Mouse (Mus musculus) MEL (cell line): ENCODE results near the gene Tmem219. TPM values are rescaled to one million over a fixed set of nuclear protein-coding genes. Genes with fewer than 3 reads are reported as not detected.
"Not testable (repeated sequence)": the region's sequence is repeated elsewhere in the genome, so short reads cannot be mapped to it uniquely, and the experiment has no call there.

Source experiments
- DNase-seq: peaks from one replicate; pipeline ENCODE4 v3.0.0; 2011; ENCODE audit warnings: low read depth, low spot score
- H3K27ac ChIP-seq: 2 replicates; pipeline ENCODE4 v1.5.1; 2012; ENCODE audit warnings: low read depth, mild to moderate bottlenecking, control low read depth, low read length, moderate library complexity; ENCODE audit not compliant: control insufficient read depth
- H3K27me3 ChIP-seq, 2 experiments: fragments of 150-350 bp in 1 of 2; sonication (generic) in 1 of 2; 2 replicates each; pipeline ENCODE4 v1.6.1; 2012; ENCODE audit warnings: low read length in 2 of 2, mild to moderate bottlenecking in 2 of 2, improper control_type of control experiment in 1 of 2, moderate library complexity in 1 of 2; ENCODE audit not compliant: insufficient read depth in 2 of 2, control insufficient read depth in 1 of 2
- H3K36me3 ChIP-seq, 2 experiments: 2 replicates each; pipeline ENCODE4 v1.6.1; 2012 to 2014; ENCODE audit warnings: low read length in 2 of 2, improper control_type of control experiment in 1 of 2, inconsistent platforms in 1 of 2, mild to moderate bottlenecking in 1 of 2; ENCODE audit not compliant: insufficient read depth in 2 of 2, control insufficient read depth in 1 of 2
- H3K4me1 ChIP-seq, 2 experiments: fragments of 150-350 bp in 1 of 2; sonication (generic) in 1 of 2; 2 replicates each; pipeline ENCODE4 v1.6.1; 2012; ENCODE audit warnings: low read length in 2 of 2, improper control_type of control experiment in 1 of 2, mild to moderate bottlenecking in 1 of 2; ENCODE audit not compliant: insufficient read depth in 2 of 2, control insufficient read depth in 1 of 2
- H3K4me3 ChIP-seq, 2 experiments: fragments of 150-350 bp in 1 of 2; sonication (generic) in 1 of 2; 2 replicates each; pipeline ENCODE4 v1.5.1; 2012; ENCODE audit warnings: low read depth in 2 of 2, low read length in 2 of 2, mild to moderate bottlenecking in 2 of 2, moderate library complexity in 2 of 2, control low read depth in 1 of 2, improper control_type of control experiment in 1 of 2; ENCODE audit not compliant: control insufficient read depth in 1 of 2, insufficient read depth in 1 of 2
- H3K79me2 ChIP-seq: 2 replicates; pipeline ENCODE4 v1.6.1; 2012; ENCODE audit warnings: mild to moderate bottlenecking, low read length, moderate library complexity; ENCODE audit not compliant: control insufficient read depth, poor library complexity, insufficient read depth
- H3K9ac ChIP-seq: 2 replicates; pipeline ENCODE4 v1.6.1; 2012; ENCODE audit warnings: low read depth, mild to moderate bottlenecking, control low read depth, low read length, moderate library complexity; ENCODE audit not compliant: control insufficient read depth, poor library complexity, severe bottlenecking
- H3K9me3 ChIP-seq: fragments of 150-350 bp; sonication (generic); replicated peaks from 2 replicates; pipeline ENCODE4 v1.6.1; 2012; ENCODE audit warnings: mild to moderate bottlenecking, low read length, improper control_type of control experiment, moderate library complexity; ENCODE audit not compliant: insufficient read depth
- CHD2 ChIP-seq: IDR thresholded peaks from 2 replicates; pipeline ENCODE4 v1.6.1; 2011; ENCODE audit warnings: low read length, improper control_type of control experiment
- CTCF ChIP-seq, 3 experiments: IDR thresholded peaks in 2 of 3; conservative IDR thresholded peaks in 1 of 3; 2 replicates each; pipeline ENCODE4 v1.5.1; 2011 to 2012; ENCODE audit warnings: low read length in 3 of 3, low read depth in 2 of 3, mild to moderate bottlenecking in 2 of 3, improper control_type of control experiment in 1 of 3, inconsistent platforms in 1 of 3, mixed read lengths in 1 of 3, moderate library complexity in 1 of 3; ENCODE audit not compliant: control insufficient read depth in 1 of 3, insufficient read depth in 1 of 3, poor library complexity in 1 of 3, severe bottlenecking in 1 of 3
- E2F4 ChIP-seq: IDR thresholded peaks from 2 replicates; pipeline ENCODE4 v1.6.1; 2011; ENCODE audit warnings: low read depth, low read length, improper control_type of control experiment, borderline replicate concordance
- EP300 ChIP-seq, 2 experiments: IDR thresholded peaks; 2 replicates each; pipeline ENCODE4 v1.6.1; 2011; ENCODE audit warnings: improper control_type of control experiment in 2 of 2, low read length in 2 of 2, low read depth in 1 of 2, mild to moderate bottlenecking in 1 of 2
- GATA1 ChIP-seq: IDR thresholded peaks from 2 replicates; pipeline ENCODE4 v1.6.1; 2011; ENCODE audit warnings: low read depth, low read length, improper control_type of control experiment
- HCFC1 ChIP-seq: IDR thresholded peaks from 2 replicates; pipeline ENCODE4 v1.6.1; 2012; ENCODE audit warnings: low read depth, mild to moderate bottlenecking, inconsistent platforms, low read length, improper control_type of control experiment, moderate library complexity
- KAT2A ChIP-seq: conservative IDR thresholded peaks from 2 replicates; pipeline ENCODE4 v1.6.1; 2012; ENCODE audit warnings: low read depth, low read length, improper control_type of control experiment, inconsistent platforms
- MAFK ChIP-seq: IDR thresholded peaks from 2 replicates; pipeline ENCODE4 v1.6.1; 2011; ENCODE audit warnings: low read depth, mild to moderate bottlenecking, low read length, improper control_type of control experiment, borderline replicate concordance
- MAZ ChIP-seq: IDR thresholded peaks from 2 replicates; pipeline ENCODE4 v1.6.1; 2012; ENCODE audit warnings: low read depth, mild to moderate bottlenecking, inconsistent platforms, low read length, improper control_type of control experiment
- NELFE ChIP-seq: IDR thresholded peaks from 2 replicates; pipeline ENCODE4 v1.6.1; 2011; ENCODE audit warnings: low read depth, low read length, improper control_type of control experiment
- POLR2AphosphoS2 ChIP-seq: IDR thresholded peaks from 2 replicates; pipeline ENCODE4 v1.6.1; 2011; ENCODE audit warnings: low read length, improper control_type of control experiment
- POLR2AphosphoS5 ChIP-seq: IDR thresholded peaks from 2 replicates; pipeline ENCODE4 v1.6.1; 2012; ENCODE audit warnings: low read depth, borderline replicate concordance, mild to moderate bottlenecking, inconsistent platforms, low read length, moderate library complexity, mixed read lengths
- RCOR1 ChIP-seq: IDR thresholded peaks from 2 replicates; pipeline ENCODE4 v1.6.1; 2012; ENCODE audit warnings: low read depth, mild to moderate bottlenecking, inconsistent platforms, low read length, improper control_type of control experiment
- SIN3A ChIP-seq: IDR thresholded peaks from 2 replicates; pipeline ENCODE4 v1.6.1; 2012; ENCODE audit warnings: low read length, improper control_type of control experiment, inconsistent platforms
- TCF12 ChIP-seq: IDR thresholded peaks from 2 replicates; pipeline ENCODE4 v1.6.1; 2014; ENCODE audit warnings: low read depth, mild to moderate bottlenecking, inconsistent platforms, low read length, improper control_type of control experiment, moderate library complexity
- ZKSCAN1 ChIP-seq: IDR thresholded peaks from 2 replicates; pipeline ENCODE4 v1.6.1; 2012; ENCODE audit warnings: low read depth, mild to moderate bottlenecking, inconsistent platforms, low read length, improper control_type of control experiment, moderate library complexity
- ZMIZ1 ChIP-seq: IDR thresholded peaks from 2 replicates; pipeline ENCODE4 v1.6.1; 2012; ENCODE audit warnings: low read depth, mild to moderate bottlenecking, inconsistent platforms, low read length, improper control_type of control experiment, moderate library complexity
- ZNF384 ChIP-seq: IDR thresholded peaks from 2 replicates; pipeline ENCODE4 v1.6.1; 2012; ENCODE audit warnings: low read depth, mild to moderate bottlenecking, inconsistent platforms, low read length, improper control_type of control experiment
- polyA plus RNA-seq, 2 experiments: library from polyadenylated mRNA; stranded (reverse) in 1 of 2; unstranded in 1 of 2; fragments of >175 nt in 1 of 2; fragments of >200 nt in 1 of 2; gene quantifications; 2 replicates each; pipeline versions ENCODE4 v1.2.1 to v1.2.4; 2012; ENCODE audit warnings: low replicate concordance in 2 of 2, low read depth in 1 of 2; ENCODE audit not compliant: insufficient read length in 2 of 2, insufficient read depth in 1 of 2, missing spikeins in 1 of 2
- total RNA-seq: library from RNA; depleted of rRNA; stranded (reverse); fragments of 300-350 nt; gene quantifications from 2 replicates; pipeline ENCODE4 v1.2.3, GENCODE M21; 2012

The Tmem219 gene
- total and polyA plus RNA-seq, 3 experiments: 18.0 to 34.5 TPM; not detected in 1

- Histone ChIP-seq H3K4me1 (peaks cover 8 to 14% of the 10 kb centered on the region in 2 experiments), H3K36me3 (peaks cover 0 to 10% of the 10 kb centered on the region in 2 experiments; a peak in 2 of 4 replicates)
- no peak for DNase-seq
Measured at GRCm38 (mm10) chr7:126921563-126921962, 1.2 kb downstream of the Tmem219 start.

GRCm38 (mm10) chr7:126919973-126920372, 2.7 kb downstream of the Tmem219 start:
- H3K79me2 ChIP-seq: no peaks in the 10 kb centered on the region

More at GRCm38 (mm10) chr7:126921563-126921962, 1.2 kb downstream of the Tmem219 start:
- Histone ChIP-seq H3K27me3 (no peaks in the 10 kb centered on the region), H3K79me2 (no peaks in the 10 kb centered on the region), H3K4me3 (no peak overlapping the region), H3K9me3 (no peaks in the 10 kb centered on the region), H3K27ac (no peak overlapping the region), H3K9ac (no peak overlapping the region)
- no peak for TF ChIP-seq EP300 (IDR thresholded peaks at IDR 0.05; ENCODE audit: low read depth in 1 of 2, low read length in 2 of 2)
- no peak for TF ChIP-seq ZKSCAN1
- TF ChIP-seq MAFK: no peak
- TF ChIP-seq KAT2A: no peak
- no peak for TF ChIP-seq GATA1
- TF ChIP-seq CHD2: no peak
- TF ChIP-seq POLR2AphosphoS2: no peak
- no peak for TF ChIP-seq TCF12
- TF ChIP-seq RCOR1: no peak
- TF ChIP-seq POLR2AphosphoS5: no peak
- no peak for TF ChIP-seq NELFE
- TF ChIP-seq HCFC1: no peak
- no peak for TF ChIP-seq MAZ
- no peak for TF ChIP-seq E2F4

GRCm38 (mm10) chr7:126918356-126918755, 4.4 kb downstream of the Tmem219 start:
- H3K4me3 ChIP-seq, DNase-seq, H3K36me3 ChIP-seq, H3K27me3 ChIP-seq, H3K27ac ChIP-seq, H3K9ac ChIP-seq, H3K79me2 ChIP-seq, H3K9me3 ChIP-seq, H3K4me1 ChIP-seq: not testable (repeated sequence)

More at GRCm38 (mm10) chr7:126919973-126920372, 2.7 kb downstream of the Tmem219 start:
- Histone ChIP-seq H3K9me3 (no peaks in the 10 kb centered on the region), H3K27ac (no peak overlapping the region), H3K27me3 (no peaks in the 10 kb centered on the region), H3K4me3 (no peak overlapping the region), H3K9ac (no peak overlapping the region), H3K36me3 (peaks cover 0 to 5% of the 10 kb centered on the region in 2 experiments; a peak in 1 of 4 replicates), H3K4me1 (peaks cover 5 to 11% of the 10 kb centered on the region in 2 experiments; a peak in 3 of 4 replicates)
- no peak for TF ChIP-seq ZMIZ1
- TF ChIP-seq CTCF (IDR thresholded peaks at IDR 0.05 in 2 of 3, conservative IDR thresholded peaks at IDR 0.05 in 1 of 3; ENCODE audit: control insufficient read depth in 1 of 3, insufficient read depth in 1 of 3, low read depth in 2 of 3, low read length in 3 of 3, poor library complexity in 1 of 3, severe bottlenecking in 1 of 3): no peak
- TF ChIP-seq ZKSCAN1: no peak
- TF ChIP-seq SIN3A: no peak
- TF ChIP-seq ZNF384: no peak
- no peak for TF ChIP-seq RCOR1
- TF ChIP-seq KAT2A: no peak
- TF ChIP-seq MAFK: peak; percentile 35; the same call in 1 of the 2 replicates
- no peak for DNase-seq
